Mouse (Mus musculus): ENCODE data around the gene Cacng1.

- no peak for TF ChIP-seq POLR2A (IDR thresholded peaks at IDR 0.05; ENCODE audit: low read depth, low read length)
- TF ChIP-seq CTCF (IDR thresholded peaks at IDR 0.05; ENCODE audit: extremely low read depth, insufficient read depth, insufficient read length, insufficient replicate concordance), result no peak
Observed at GRCm38 (mm10) chr11:107728073-107728863, 11.9 kb upstream of the Cacng1 start.
